Comparison of ENCODE assay signal across 8 mouse cellular contexts in the genomic region with DNA sequence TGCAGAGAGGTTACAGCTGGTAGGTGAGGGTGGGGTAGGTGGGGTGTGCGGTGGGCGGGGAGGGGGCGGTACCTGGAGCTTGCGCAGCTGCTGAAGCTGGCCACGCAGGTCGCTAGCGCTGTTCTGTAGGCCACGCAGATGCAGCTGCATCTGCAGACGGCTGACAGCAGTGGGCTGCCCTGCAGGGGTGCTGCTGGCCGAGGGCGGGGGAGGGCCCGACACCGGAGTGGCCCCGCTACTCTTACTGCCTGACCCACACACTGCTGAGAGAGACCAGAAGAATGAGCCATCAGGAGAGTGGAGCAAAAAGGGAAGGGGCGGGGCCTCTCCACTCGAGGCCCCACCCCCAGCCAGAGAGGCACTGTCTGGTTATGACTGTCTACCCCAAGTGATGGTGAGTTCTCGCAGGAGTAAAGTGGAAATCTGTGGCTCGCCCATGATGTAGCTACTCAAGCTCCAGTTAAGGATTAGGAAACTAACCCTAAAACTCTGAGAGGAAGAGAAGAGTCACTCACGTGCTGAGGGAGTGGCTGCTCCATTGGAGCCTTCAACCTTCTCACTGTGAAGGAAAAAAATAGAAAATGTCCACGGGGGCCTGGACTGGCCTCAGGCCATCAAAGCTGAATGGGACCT. TPM values are rescaled to one million over a fixed set of nuclear protein-coding genes. Genes with fewer than 3 reads are reported as not detected.
A peak's percentile ranks its signal among the peaks of the same experiment; 100 is the strongest.
DNase-seq lines count a peak whose midpoint lies in the region; ATAC-seq lines count a peak whose summit lies in the region.

No protein-coding gene starts in this region.

- H3K4me3 ChIP-seq in forebrain, embryonic 12.5 days (replicated peaks) = peak overlapping the region; percentile 10; the same call in 1 of the 2 replicates
- H3K4me3 ChIP-seq in forebrain, embryonic 16.5 days (replicated peaks; ENCODE audit: low read length) = no peak overlapping the region
- peak overlapping the region; percentile 13; the same call in 1 of the 2 replicates for H3K4me3 ChIP-seq in liver, embryonic 11.5 days (ENCODE audit: low read depth, low read length)

- peaks cover 14% of the 10 kb centered on the region; the same call in 1 of the 2 replicates for H3K36me3 ChIP-seq in forebrain, embryonic 12.5 days (replicated peaks)
- peaks cover 4% of the 10 kb centered on the region for H3K36me3 ChIP-seq in forebrain, embryonic 16.5 days (ENCODE audit: control insufficient read depth, insufficient read depth)
- H3K36me3 ChIP-seq in liver, embryonic 11.5 days (ENCODE audit: control insufficient read depth, insufficient read depth, low read length) = no peaks in the 10 kb centered on the region
- H3K36me3 ChIP-seq in splenic B cell, adult 2 months (ENCODE audit: control insufficient read depth, insufficient read depth, low read length, poor library complexity, severe bottlenecking) = no peaks in the 10 kb centered on the region

- peaks cover 69% of the 10 kb centered on the region for H3K27me3 ChIP-seq in forebrain, embryonic 12.5 days
- H3K27me3 ChIP-seq in forebrain, embryonic 16.5 days (replicated peaks; ENCODE audit: control insufficient read depth, insufficient read depth, low read length) = peaks cover 22% of the 10 kb centered on the region
- peaks cover 69% of the 10 kb centered on the region for H3K27me3 ChIP-seq in liver, embryonic 11.5 days (replicated peaks; ENCODE audit: control insufficient read depth, insufficient read depth, low read length)
- peaks cover 1% of the 10 kb centered on the region; the same call in 1 of the 2 replicates for H3K27me3 ChIP-seq in splenic B cell, adult 2 months (ENCODE audit: control insufficient read depth, insufficient read depth, low read length, poor library complexity, severe bottlenecking)

- 6% methylated on average over 20 of the region's 20 CpGs for WGBS in forebrain, embryonic 12.5 days
- 19% methylated on average over 20 of the region's 20 CpGs for WGBS in forebrain, embryonic 16.5 days
- WGBS in liver, embryonic 11.5 days = 6% methylated on average over 20 of the region's 20 CpGs

- no peaks in the 10 kb centered on the region for H3K9me3 ChIP-seq in forebrain, embryonic 12.5 days
- H3K9me3 ChIP-seq in forebrain, embryonic 16.5 days (ENCODE audit: control insufficient read depth, low read length) = no peaks in the 10 kb centered on the region
- H3K9me3 ChIP-seq in liver, embryonic 11.5 days (ENCODE audit: control insufficient read depth, low read length) = no peaks in the 10 kb centered on the region

- peak; percentile 74 for DNase-seq in CD4-positive, CD25-positive, alpha-beta regulatory T cell, adult 2 months (ENCODE audit: low read depth, low spot score)
- no peak for DNase-seq in liver, embryonic 11.5 days (ENCODE audit: low spot score)
- peak; percentile 78 for DNase-seq in splenic B cell, adult 2 months (ENCODE audit: low read depth, low spot score)
- DNase-seq in left cerebral cortex, adult 9 months (ENCODE audit: low spot score in 2 of 2) = no peak

- H3K9ac ChIP-seq in forebrain, embryonic 12.5 days = no peak overlapping the region
- no peak overlapping the region for H3K9ac ChIP-seq in forebrain, embryonic 16.5 days (replicated peaks; ENCODE audit: low read depth, low read length)
- H3K9ac ChIP-seq in liver, embryonic 11.5 days (ENCODE audit: low read depth, low read length) = no peak overlapping the region

- no peak for ATAC-seq in forebrain, embryonic 12.5 days (ENCODE audit: low FRiP score)
- ATAC-seq in forebrain, embryonic 16.5 days = no peak
- peak; percentile 66 for ATAC-seq in common myeloid progenitor, adult 5-6 weeks (replicated peaks; ENCODE audit: low read depth, poor library complexity, severe bottlenecking)
- ATAC-seq in liver, embryonic 11.5 days (replicated peaks; ENCODE audit: low FRiP score) = no peak; the same call in 1 of the 2 replicates
- ATAC-seq in erythroid progenitor cell, adult 5-6 weeks (replicated peaks; ENCODE audit: low FRiP score, poor library complexity, severe bottlenecking) = no peak; the same call in 1 of the 2 replicates

- no peak overlapping the region for H3K27ac ChIP-seq in forebrain, embryonic 12.5 days
- H3K27ac ChIP-seq in forebrain, embryonic 16.5 days (ENCODE audit: low read length) = no peak overlapping the region
- no peak overlapping the region for H3K27ac ChIP-seq in liver, embryonic 11.5 days (ENCODE audit: low read depth, low read length)

- peaks cover 59% of the 10 kb centered on the region for H3K4me1 ChIP-seq in forebrain, embryonic 12.5 days
- peaks cover 48% of the 10 kb centered on the region for H3K4me1 ChIP-seq in forebrain, embryonic 16.5 days (replicated peaks; ENCODE audit: control insufficient read depth, insufficient read depth, low read length)
- H3K4me1 ChIP-seq in liver, embryonic 11.5 days (replicated peaks; ENCODE audit: control insufficient read depth, insufficient read depth, low read length) = peaks cover 30% of the 10 kb centered on the region

- H3K4me2 ChIP-seq in forebrain, embryonic 12.5 days = peak overlapping the region; percentile 41
- no peak overlapping the region for H3K4me2 ChIP-seq in forebrain, embryonic 16.5 days (ENCODE audit: low read length)
- H3K4me2 ChIP-seq in liver, embryonic 11.5 days = peak overlapping the region; percentile 82

RNA-seq across cellular contexts. Expression of gene 4933428G20Rik, which starts 32.9 kb away (rescaled TPM):
- 0.50 and 0.79 TPM in 2 replicates for polyA plus RNA-seq in forebrain, embryonic 12.5 days (2016; fragmentation: Nextera tagmentation; extraction: Ambion mirVana)
- polyA plus RNA-seq in forebrain, embryonic 16.5 days (2015; fragmentation: Nextera tagmentation; extraction: Ambion mirVana) = 0.29 and 1.2 TPM in 2 replicates
- total RNA-seq in common myeloid progenitor, adult 5-6 weeks (2017) = not detected in 2 replicates
- 0.21 and 0.44 TPM in 2 replicates for polyA plus RNA-seq in liver, embryonic 11.5 days (2014; fragmentation: Nextera tagmentation; extraction: Ambion mirVana)
- total RNA-seq in erythroid progenitor cell, adult 5-6 weeks (2015; ENCODE audit: low replicate concordance) = not detected in 2 replicates
- total RNA-seq in erythroid progenitor cell, adult 5-6 weeks (2017; ENCODE audit: low replicate concordance) = not detected in 2 replicates

RNA-seq across cellular contexts. Expression of gene Srcin1, which starts 42.9 kb away (rescaled TPM):
- polyA plus RNA-seq in forebrain, embryonic 12.5 days (2016; fragmentation: Nextera tagmentation; extraction: Ambion mirVana) = 5.2 and 5.7 TPM in 2 replicates
- polyA plus RNA-seq in forebrain, embryonic 16.5 days (2015; fragmentation: Nextera tagmentation; extraction: Ambion mirVana) = 7.0 and 9.9 TPM in 2 replicates
- total RNA-seq in common myeloid progenitor, adult 5-6 weeks (2017) = not detected in 2 replicates
- polyA plus RNA-seq in liver, embryonic 11.5 days (2014; fragmentation: Nextera tagmentation; extraction: Ambion mirVana) = 0.13 and 0.14 TPM in 2 replicates
- not detected in 2 replicates for total RNA-seq in erythroid progenitor cell, adult 5-6 weeks (2015; ENCODE audit: low replicate concordance)
- not detected in 2 replicates for total RNA-seq in erythroid progenitor cell, adult 5-6 weeks (2017; ENCODE audit: low replicate concordance)

Comparison
In these comparisons a context has a peak if more than half of its experiments do, and no peak if none do; other contexts are left out.
1. DNase-seq: peak in CD4-positive, CD25-positive, alpha-beta regulatory T cell, adult 2 months (single experiment) and splenic B cell, adult 2 months (single experiment); none in liver, embryonic 11.5 days (single experiment) and left cerebral cortex, adult 9 months (0 of 2).